Mouse (Mus musculus): Measurements from ENCODE around the gene Gm20388. TPM values are rescaled to one million over a fixed set of nuclear protein-coding genes. Genes with fewer than 3 reads are reported as not detected.

Gene Gm20388
- total RNA-seq, 1 experiment, result 27.0 TPM

GRCm38 (mm10) chr8:122390758-122391157, 2480.1 kb downstream of the Gm20388 start:
- Histone ChIP-seq H3K9ac (ENCODE audit: insufficient read depth, low read depth, low read length, poor library complexity, severe bottlenecking) (no peak overlapping the region), H3K4me3 (ENCODE audit: insufficient read depth in 1 of 2, low read depth in 1 of 2, low read length in 2 of 2, poor library complexity in 1 of 2, severe bottlenecking in 1 of 2) (no peak overlapping the region), H3K4me1 (ENCODE audit: control insufficient read depth in 2 of 2, insufficient read depth in 2 of 2, low read length in 2 of 2, poor library complexity in 1 of 2) (no peaks in the 10 kb centered on the region; a peak in 1 of 4 replicates), H3K9me3 (ENCODE audit: control insufficient read depth, insufficient read depth, low read depth, low read length) (no peaks in the 10 kb centered on the region), H3K27ac (ENCODE audit: insufficient read depth, low read depth, low read length, poor library complexity, severe bottlenecking) (no peak overlapping the region), H3K36me3 (ENCODE audit: control insufficient read depth, insufficient read depth, low read length, poor library complexity, severe bottlenecking) (peaks cover 46% of the 10 kb centered on the region)
- no peak for DNase-seq (ENCODE audit: low read depth, low spot score)
- in situ Hi-C loops (cut with MboI; ENCODE audit: low sequenced_read_pairs in 2 of 2, unreplicated experiment in 2 of 2), result no loop called here
- TF ChIP-seq CHD2 (IDR thresholded peaks at IDR 0.05; ENCODE audit: low read depth, low read length) (peak; percentile 81), MAFK (IDR thresholded peaks at IDR 0.05; ENCODE audit: insufficient read depth, low read depth, low read length) (no peak)

- no peak for TF ChIP-seq ZC3H11A (IDR thresholded peaks at IDR 0.05; ENCODE audit: borderline replicate concordance, low read depth, low read length)
- TF ChIP-seq HCFC1 (IDR thresholded peaks at IDR 0.05; ENCODE audit: borderline replicate concordance, insufficient read depth, low read length), result no peak
- TF ChIP-seq ZNF384 (IDR thresholded peaks at IDR 0.05; ENCODE audit: low read depth, low read length), result no peak
- TF ChIP-seq CHD2 (IDR thresholded peaks at IDR 0.05; ENCODE audit: low read depth, low read length), result no peak
- TF ChIP-seq MAFK (IDR thresholded peaks at IDR 0.05; ENCODE audit: insufficient read depth, low read depth, low read length), result no peak
- in situ Hi-C loops (cut with MboI; ENCODE audit: low sequenced_read_pairs in 2 of 2, unreplicated experiment in 2 of 2), result no loop called here
Observed at GRCm38 (mm10) chr8:122393717-122394116, 2483.1 kb downstream of the Gm20388 start.

GRCm38 (mm10) chr8:122395291-122395690, 2484.7 kb downstream of the Gm20388 start:
- TF ChIP-seq HCFC1 (IDR thresholded peaks at IDR 0.05; ENCODE audit: borderline replicate concordance, insufficient read depth, low read length) (no peak), ZNF384 (IDR thresholded peaks at IDR 0.05; ENCODE audit: low read depth, low read length) (no peak), MAFK (IDR thresholded peaks at IDR 0.05; ENCODE audit: insufficient read depth, low read depth, low read length) (no peak), ZC3H11A (IDR thresholded peaks at IDR 0.05; ENCODE audit: borderline replicate concordance, low read depth, low read length) (no peak), CHD2 (IDR thresholded peaks at IDR 0.05; ENCODE audit: low read depth, low read length) (no peak)
- H3K36me3 ChIP-seq (ENCODE audit: control insufficient read depth, insufficient read depth, low read length, poor library complexity, severe bottlenecking), result peaks cover 42% of the 10 kb centered on the region

More at GRCm38 (mm10) chr8:122393717-122394116, 2483.1 kb downstream of the Gm20388 start:
- H3K4me1 ChIP-seq (ENCODE audit: control insufficient read depth in 2 of 2, insufficient read depth in 2 of 2, low read length in 2 of 2, poor library complexity in 1 of 2), result no peaks in the 10 kb centered on the region; a peak in 1 of 4 replicates
- no peak overlapping the region for H3K4me3 ChIP-seq (ENCODE audit: insufficient read depth in 1 of 2, low read depth in 1 of 2, low read length in 2 of 2, poor library complexity in 1 of 2, severe bottlenecking in 1 of 2)
- H3K9ac ChIP-seq (ENCODE audit: insufficient read depth, low read depth, low read length, poor library complexity, severe bottlenecking), result no peak overlapping the region
- no peak for DNase-seq (ENCODE audit: low read depth, low spot score)
- peaks cover 35% of the 10 kb centered on the region for H3K36me3 ChIP-seq (ENCODE audit: control insufficient read depth, insufficient read depth, low read length, poor library complexity, severe bottlenecking)
- H3K9me3 ChIP-seq (ENCODE audit: control insufficient read depth, insufficient read depth, low read depth, low read length), result no peaks in the 10 kb centered on the region
- H3K27ac ChIP-seq (ENCODE audit: insufficient read depth, low read depth, low read length, poor library complexity, severe bottlenecking), result no peak overlapping the region

DNA sequence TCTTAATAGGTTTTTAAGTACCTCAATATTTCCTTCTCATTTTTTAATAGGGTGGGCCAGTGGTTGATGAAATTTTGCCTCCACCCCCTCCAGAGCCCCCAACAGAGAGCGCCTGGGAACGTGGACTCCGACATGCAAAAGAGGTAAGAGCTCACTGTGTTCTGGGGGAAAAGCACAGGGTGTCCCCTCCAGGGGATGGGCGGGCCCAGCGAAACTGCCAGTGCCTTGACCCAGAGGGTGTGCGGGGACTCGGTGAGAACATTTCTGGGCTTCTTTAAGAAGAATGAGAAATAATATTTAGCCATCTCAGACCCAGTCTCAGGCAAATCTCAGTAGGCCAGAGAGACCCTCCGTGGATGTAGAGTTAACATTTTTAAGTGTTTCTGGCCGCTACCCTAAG, 2487.5 kb downstream of the Gm20388 start:
- DNase-seq (ENCODE audit: low read depth, low spot score), result no peak
- H3K36me3 ChIP-seq (ENCODE audit: control insufficient read depth, insufficient read depth, low read length, poor library complexity, severe bottlenecking), result peaks cover 56% of the 10 kb centered on the region

More at GRCm38 (mm10) chr8:122395291-122395690, 2484.7 kb downstream of the Gm20388 start:
- H3K4me3 ChIP-seq (ENCODE audit: insufficient read depth in 1 of 2, low read depth in 1 of 2, low read length in 2 of 2, poor library complexity in 1 of 2, severe bottlenecking in 1 of 2), result no peak overlapping the region
- H3K4me1 ChIP-seq (ENCODE audit: control insufficient read depth in 2 of 2, insufficient read depth in 2 of 2, low read length in 2 of 2, poor library complexity in 1 of 2), result no peaks in the 10 kb centered on the region; a peak in 1 of 4 replicates
- H3K27ac ChIP-seq (ENCODE audit: insufficient read depth, low read depth, low read length, poor library complexity, severe bottlenecking), result no peak overlapping the region
- H3K9me3 ChIP-seq (ENCODE audit: control insufficient read depth, insufficient read depth, low read depth, low read length), result no peaks in the 10 kb centered on the region
- in situ Hi-C loops (cut with MboI; ENCODE audit: low sequenced_read_pairs in 2 of 2, unreplicated experiment in 2 of 2), result no loop called here
- DNase-seq (ENCODE audit: low read depth, low spot score), result no peak
- H3K9ac ChIP-seq (ENCODE audit: insufficient read depth, low read depth, low read length, poor library complexity, severe bottlenecking), result no peak overlapping the region

More for the DNA sequence above, 2487.5 kb downstream of the Gm20388 start:
- Histone ChIP-seq H3K9ac (ENCODE audit: insufficient read depth, low read depth, low read length, poor library complexity, severe bottlenecking) (no peak overlapping the region), H3K4me3 (ENCODE audit: insufficient read depth in 1 of 2, low read depth in 1 of 2, low read length in 2 of 2, poor library complexity in 1 of 2, severe bottlenecking in 1 of 2) (no peak overlapping the region), H3K9me3 (ENCODE audit: control insufficient read depth, insufficient read depth, low read depth, low read length) (no peaks in the 10 kb centered on the region), H3K4me1 (ENCODE audit: control insufficient read depth in 2 of 2, insufficient read depth in 2 of 2, low read length in 2 of 2, poor library complexity in 1 of 2) (no peaks in the 10 kb centered on the region; a peak in 1 of 4 replicates), H3K27ac (ENCODE audit: insufficient read depth, low read depth, low read length, poor library complexity, severe bottlenecking) (no peak overlapping the region)
- TF ChIP-seq ZC3H11A (IDR thresholded peaks at IDR 0.05; ENCODE audit: borderline replicate concordance, low read depth, low read length) (no peak), HCFC1 (IDR thresholded peaks at IDR 0.05; ENCODE audit: borderline replicate concordance, insufficient read depth, low read length) (no peak), CHD2 (IDR thresholded peaks at IDR 0.05; ENCODE audit: low read depth, low read length) (no peak), ZNF384 (IDR thresholded peaks at IDR 0.05; ENCODE audit: low read depth, low read length) (no peak), MAFK (IDR thresholded peaks at IDR 0.05; ENCODE audit: insufficient read depth, low read depth, low read length) (no peak)
- in situ Hi-C loops (cut with MboI; ENCODE audit: low sequenced_read_pairs in 2 of 2, unreplicated experiment in 2 of 2), result no loop called here
